Mouse (Mus musculus) activated CD4-positive, CD25-positive, alpha-beta regulatory T cell, adult 4 months (primary cell): ENCODE measurements around the gene Wwc2. TPM values are rescaled to one million over a fixed set of nuclear protein-coding genes. Genes with fewer than 3 reads are reported as not detected.

ENCODE experiments used
- ATAC-seq: one replicate; pipeline ENCODE4 v1.8.0; 2017
- polyA plus RNA-seq, 2 experiments: library from polyadenylated mRNA; unstranded; fragments of 100-300 nt; shearing (Covaris generic); gene quantifications; one replicate each; pipeline ENCODE4 v1.2.1; 2017

The Wwc2 gene
- polyA plus RNA-seq, 2 experiments from 2014 or later = 0.09 to 0.32 TPM

GRCm38 (mm10) chr8:47781881-47782280 lies 208.8 kb downstream of the Wwc2 start:
- ATAC-seq = no peak

- no peak for ATAC-seq
Observed at GRCm38 (mm10) chr8:47779589-47779988, 211.1 kb downstream of the Wwc2 start.

- ATAC-seq = no peak
Observed at GRCm38 (mm10) chr8:47777415-47777814, 213.3 kb downstream of the Wwc2 start.

Other genes with a start within 250 kb of the Wwc2 start
- gene Cldn24, start 168.8 kb downstream of the Wwc2 start, polyA plus RNA-seq = not detected
- under 1 TPM in 1 of 2 experiments, not detected in 1; 0.89 TPM for gene Cldn22, start 166.4 kb downstream of the Wwc2 start, polyA plus RNA-seq
- gene Dctd, start 108.2 kb upstream of the Wwc2 start, polyA plus RNA-seq = 1 to 10 TPM; 6.3 TPM